Mouse (Mus musculus): ENCODE results near the gene Kcnc1. TPM values are rescaled to one million over a fixed set of nuclear protein-coding genes. Genes with fewer than 3 reads are reported as not detected.

Gene Kcnc1
- polyA plus RNA-seq, 1 experiment: not detected

DNA sequence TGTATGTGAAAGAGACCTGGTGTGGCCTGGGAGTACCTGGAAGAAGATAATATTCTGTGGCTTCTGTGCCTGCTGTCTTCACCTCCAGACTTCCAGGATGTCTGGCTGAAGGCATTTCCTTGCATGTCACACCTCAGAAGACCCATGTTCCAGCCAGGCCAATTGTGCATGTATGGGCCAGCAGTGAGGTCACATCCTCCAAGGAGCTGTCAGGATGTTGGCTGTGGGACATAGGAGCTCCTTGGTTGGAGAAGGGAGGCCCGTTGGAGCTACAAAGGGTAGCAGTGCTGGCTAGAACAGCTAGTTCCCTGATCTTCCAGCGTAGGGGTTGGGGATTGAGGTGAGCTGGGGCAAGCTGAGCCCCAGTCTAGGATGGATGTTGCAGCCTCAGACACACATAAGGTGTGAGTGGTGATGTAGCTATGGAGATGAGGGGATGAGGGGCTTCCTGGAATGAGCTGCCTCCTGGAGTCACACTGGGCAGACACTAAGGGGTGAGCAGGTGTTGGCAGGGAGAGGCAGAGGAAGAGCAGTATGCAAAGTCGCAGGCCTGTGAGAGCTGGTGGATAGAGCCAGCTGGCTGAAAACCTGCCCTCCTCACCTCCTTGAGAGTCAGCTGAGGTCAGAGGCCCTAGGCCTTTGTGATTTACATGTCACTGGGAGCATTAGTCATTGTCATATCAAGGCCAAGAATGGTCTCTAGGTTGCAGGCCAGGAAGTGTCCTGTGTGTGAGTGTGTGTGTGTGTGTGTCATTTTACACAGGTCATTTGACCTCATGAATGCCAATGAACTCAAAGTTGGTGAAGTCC, 5.3 kb downstream of the Kcnc1 start:
- Histone ChIP-seq H3K27ac (ENCODE audit: insufficient read depth, low read length) (no peak overlapping the region), H3K4me3 (ENCODE audit: insufficient read depth, low read length) (no peak overlapping the region), H3K4me1 (ENCODE audit: control insufficient read depth, insufficient read depth, low read length) (no peaks in the 10 kb centered on the region)
- TF ChIP-seq CTCF (IDR thresholded peaks at IDR 0.05; ENCODE audit: borderline replicate concordance, insufficient read depth, low read length) (no peak), POLR2A (IDR thresholded peaks at IDR 0.05; ENCODE audit: low read depth, low read length) (no peak)

DNA sequence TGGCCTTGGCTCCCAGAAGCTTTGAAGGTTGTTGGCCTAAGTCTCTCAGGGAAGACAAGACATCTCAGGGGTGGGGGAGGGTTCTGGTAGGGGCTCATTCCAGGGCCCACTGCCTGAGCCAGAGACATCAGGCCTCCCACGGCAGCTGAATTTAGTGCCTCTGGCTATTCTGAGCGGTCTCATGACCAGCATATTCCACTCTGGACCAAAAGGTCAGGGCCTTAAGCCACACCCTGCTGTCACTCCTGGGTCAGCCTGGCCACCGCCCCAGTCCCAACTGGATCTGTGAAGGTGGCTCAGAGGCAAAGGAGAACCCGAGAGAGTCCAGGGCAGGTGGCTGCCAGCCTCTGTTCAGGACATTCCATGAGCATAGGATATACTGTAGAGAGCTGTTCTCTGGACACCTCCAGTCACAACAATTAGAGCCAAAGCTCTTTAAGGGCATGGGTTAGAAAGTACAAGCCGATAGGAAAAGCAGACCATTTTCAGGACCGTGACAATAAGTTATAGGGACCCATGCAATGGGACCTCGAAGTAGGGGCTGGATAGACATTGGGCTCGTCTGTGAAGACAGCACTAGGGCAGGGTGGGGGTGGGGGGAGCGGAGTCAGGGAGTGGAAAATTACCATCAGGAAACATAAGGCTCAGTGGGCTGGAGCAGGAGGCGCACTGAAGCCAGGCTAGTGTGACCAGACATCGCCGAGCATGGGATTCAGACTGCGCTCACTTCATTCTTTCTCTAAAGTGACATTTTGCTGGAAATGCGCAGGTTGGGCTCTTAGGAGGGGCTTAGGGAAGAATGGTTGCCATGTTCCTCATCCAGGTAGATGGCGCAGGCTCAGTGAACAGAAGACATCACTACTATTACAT, 7.6 kb downstream of the Kcnc1 start:
- TF ChIP-seq POLR2A (IDR thresholded peaks at IDR 0.05; ENCODE audit: low read depth, low read length): no peak
- Histone ChIP-seq H3K4me1 (ENCODE audit: control insufficient read depth, insufficient read depth, low read length) (no peaks in the 10 kb centered on the region), H3K27ac (ENCODE audit: insufficient read depth, low read length) (no peak overlapping the region), H3K4me3 (ENCODE audit: insufficient read depth, low read length) (no peak overlapping the region)

GRCm38 (mm10) chr7:46404756-46405155, 8.5 kb downstream of the Kcnc1 start:
- TF ChIP-seq CTCF (IDR thresholded peaks at IDR 0.05; ENCODE audit: borderline replicate concordance, insufficient read depth, low read length): no peak
- TF ChIP-seq POLR2A (IDR thresholded peaks at IDR 0.05; ENCODE audit: low read depth, low read length): no peak
- H3K4me3 ChIP-seq (ENCODE audit: insufficient read depth, low read length): no peak overlapping the region
- H3K27ac ChIP-seq (ENCODE audit: insufficient read depth, low read length): no peak overlapping the region
- H3K4me1 ChIP-seq (ENCODE audit: control insufficient read depth, insufficient read depth, low read length): no peaks in the 10 kb centered on the region

GRCm38 (mm10) chr7:46408606-46409005, 12.3 kb downstream of the Kcnc1 start:
- TF ChIP-seq POLR2A (IDR thresholded peaks at IDR 0.05; ENCODE audit: low read depth, low read length): no peak
- no peak for TF ChIP-seq CTCF (IDR thresholded peaks at IDR 0.05; ENCODE audit: borderline replicate concordance, insufficient read depth, low read length)
- H3K4me1 ChIP-seq (ENCODE audit: control insufficient read depth, insufficient read depth, low read length): no peaks in the 10 kb centered on the region
- H3K4me3 ChIP-seq (ENCODE audit: insufficient read depth, low read length): no peak overlapping the region
- no peak overlapping the region for H3K27ac ChIP-seq (ENCODE audit: insufficient read depth, low read length)

DNA sequence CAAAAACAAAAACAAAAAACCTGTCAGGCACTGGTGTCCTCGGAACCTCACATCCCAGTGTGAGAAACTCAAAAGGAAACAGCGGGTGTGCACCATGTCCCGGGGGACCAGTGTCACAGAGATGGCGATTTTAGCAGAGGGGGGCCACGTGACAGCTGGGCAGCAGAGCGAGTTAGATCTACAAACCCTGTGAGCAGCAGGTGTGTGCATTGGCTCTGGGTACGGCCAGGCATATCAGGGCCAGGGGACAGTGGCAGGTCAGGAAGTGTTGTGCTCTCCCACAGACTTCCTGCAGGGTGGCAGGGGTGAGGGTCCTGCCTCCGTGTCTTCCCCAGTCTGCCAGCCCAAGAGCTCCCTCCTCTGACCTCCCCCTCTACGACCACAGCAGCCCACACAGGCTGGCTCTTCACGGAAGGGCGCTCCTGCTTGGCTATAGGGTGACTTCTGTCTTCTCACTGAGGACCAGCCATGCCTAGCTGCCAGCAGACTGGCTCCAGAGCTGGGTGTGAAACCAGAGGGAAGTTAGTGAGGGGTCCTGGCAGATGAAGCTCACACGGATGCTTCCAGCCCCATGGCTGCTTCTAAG, 13.0 kb downstream of the Kcnc1 start:
- Histone ChIP-seq H3K4me1 (ENCODE audit: control insufficient read depth, insufficient read depth, low read length) (no peaks in the 10 kb centered on the region), H3K27ac (ENCODE audit: insufficient read depth, low read length) (no peak overlapping the region), H3K4me3 (ENCODE audit: insufficient read depth, low read length) (no peak overlapping the region)
- TF ChIP-seq POLR2A (IDR thresholded peaks at IDR 0.05; ENCODE audit: low read depth, low read length) (no peak), CTCF (IDR thresholded peaks at IDR 0.05; ENCODE audit: borderline replicate concordance, insufficient read depth, low read length) (no peak)

DNA sequence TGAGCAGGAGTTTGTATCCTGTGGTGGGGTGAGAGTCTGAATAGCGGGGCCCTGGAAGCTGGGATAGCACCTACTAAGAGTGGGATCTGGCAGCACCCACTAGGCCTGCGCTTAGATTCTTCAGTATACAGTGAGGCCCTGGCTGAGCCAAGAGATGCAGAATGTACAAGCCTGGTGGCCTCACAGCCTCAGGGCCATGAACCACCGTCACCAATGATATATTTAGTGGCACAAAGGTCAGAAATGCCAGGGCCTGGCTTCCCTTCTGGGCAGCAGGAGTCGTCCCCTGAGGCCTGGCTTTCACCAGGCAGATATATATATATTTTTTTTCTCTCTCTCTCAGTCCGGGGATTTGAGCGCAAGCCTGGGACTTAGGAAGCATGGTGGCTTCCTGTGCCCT, 14.4 kb downstream of the Kcnc1 start:
- Histone ChIP-seq H3K4me1 (ENCODE audit: control insufficient read depth, insufficient read depth, low read length) (no peaks in the 10 kb centered on the region), H3K4me3 (ENCODE audit: insufficient read depth, low read length) (no peak overlapping the region), H3K27ac (ENCODE audit: insufficient read depth, low read length) (no peak overlapping the region)
- TF ChIP-seq CTCF (IDR thresholded peaks at IDR 0.05; ENCODE audit: borderline replicate concordance, insufficient read depth, low read length) (no peak), POLR2A (IDR thresholded peaks at IDR 0.05; ENCODE audit: low read depth, low read length) (no peak)

GRCm38 (mm10) chr7:46412823-46413222, 16.5 kb downstream of the Kcnc1 start:
- H3K4me1 ChIP-seq (ENCODE audit: control insufficient read depth, insufficient read depth, low read length): no peaks in the 10 kb centered on the region
- H3K4me3 ChIP-seq (ENCODE audit: insufficient read depth, low read length): no peak overlapping the region
- TF ChIP-seq POLR2A (IDR thresholded peaks at IDR 0.05; ENCODE audit: low read depth, low read length) (no peak), CTCF (IDR thresholded peaks at IDR 0.05; ENCODE audit: borderline replicate concordance, insufficient read depth, low read length) (no peak)
- H3K27ac ChIP-seq (ENCODE audit: insufficient read depth, low read length): no peak overlapping the region

- Histone ChIP-seq H3K27ac (ENCODE audit: insufficient read depth, low read length) (no peak overlapping the region), H3K4me1 (ENCODE audit: control insufficient read depth, insufficient read depth, low read length) (no peaks in the 10 kb centered on the region), H3K4me3 (ENCODE audit: insufficient read depth, low read length) (no peak overlapping the region)
- no peak for TF ChIP-seq CTCF (IDR thresholded peaks at IDR 0.05; ENCODE audit: borderline replicate concordance, insufficient read depth, low read length)
- no peak for TF ChIP-seq POLR2A (IDR thresholded peaks at IDR 0.05; ENCODE audit: low read depth, low read length)
Measured at GRCm38 (mm10) chr7:46413959-46414725, 17.8 kb downstream of the Kcnc1 start.

DNA sequence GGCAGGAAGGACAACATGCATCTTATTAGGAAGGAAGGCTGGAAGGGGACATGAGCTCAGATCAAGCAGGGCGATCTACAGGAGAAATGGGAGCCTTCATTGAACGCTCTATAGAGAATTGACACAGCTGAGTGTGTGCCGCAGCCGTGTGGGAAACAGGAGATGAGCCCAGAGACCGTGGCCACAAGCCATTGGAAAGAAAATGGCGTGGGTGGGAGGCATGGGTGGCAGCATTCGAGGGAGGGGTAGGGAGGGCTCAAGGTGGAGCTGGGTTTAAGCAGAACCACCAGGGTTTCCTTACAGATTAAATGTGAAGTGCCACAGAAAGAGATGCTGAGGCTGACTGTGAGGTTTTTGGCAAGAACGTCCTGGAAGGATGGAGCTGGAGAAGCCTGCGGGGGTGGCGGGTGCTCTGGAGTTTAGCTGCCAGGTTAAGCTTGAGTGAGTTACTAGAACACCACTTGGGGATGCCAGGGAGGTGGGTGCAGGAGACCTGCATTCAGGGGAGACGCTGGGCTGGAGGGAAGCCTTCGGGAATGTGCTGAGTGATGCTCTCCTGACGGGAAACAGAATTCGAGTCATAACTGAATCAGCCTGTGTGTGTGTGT, 19.6 kb downstream of the Kcnc1 start:
- no peak overlapping the region for H3K27ac ChIP-seq (ENCODE audit: insufficient read depth, low read length)
- no peaks in the 10 kb centered on the region for H3K4me1 ChIP-seq (ENCODE audit: control insufficient read depth, insufficient read depth, low read length)
- no peak overlapping the region for H3K4me3 ChIP-seq (ENCODE audit: insufficient read depth, low read length)
- TF ChIP-seq CTCF (IDR thresholded peaks at IDR 0.05; ENCODE audit: borderline replicate concordance, insufficient read depth, low read length): no peak
- TF ChIP-seq POLR2A (IDR thresholded peaks at IDR 0.05; ENCODE audit: low read depth, low read length): no peak
